Mouse (Mus musculus): Measurements from ENCODE around the gene Tnn.

- TF ChIP-seq CTCF (IDR thresholded peaks at IDR 0.05; ENCODE audit: low read depth), result peak; percentile 82
- 0 out of 2 replicates have a peak, but pooled peaks have one; percentile 5 for TF ChIP-seq EP300 (IDR thresholded peaks at IDR 0.05; ENCODE audit: low read depth)
Observed at GRCm38 (mm10) chr1:160044237-160045021, 109.0 kb downstream of the Tnn start, which contains the start of gene 4930523C07Rik.

Data from liver, postnatal 0 days (tissue).